Mouse (Mus musculus): ENCODE results near the gene Zfp592.
"Not testable (repeated sequence)": the region's sequence is repeated elsewhere in the genome, so short reads cannot be mapped to it uniquely, and the experiment has no call there.

Gene Zfp592

DNA sequence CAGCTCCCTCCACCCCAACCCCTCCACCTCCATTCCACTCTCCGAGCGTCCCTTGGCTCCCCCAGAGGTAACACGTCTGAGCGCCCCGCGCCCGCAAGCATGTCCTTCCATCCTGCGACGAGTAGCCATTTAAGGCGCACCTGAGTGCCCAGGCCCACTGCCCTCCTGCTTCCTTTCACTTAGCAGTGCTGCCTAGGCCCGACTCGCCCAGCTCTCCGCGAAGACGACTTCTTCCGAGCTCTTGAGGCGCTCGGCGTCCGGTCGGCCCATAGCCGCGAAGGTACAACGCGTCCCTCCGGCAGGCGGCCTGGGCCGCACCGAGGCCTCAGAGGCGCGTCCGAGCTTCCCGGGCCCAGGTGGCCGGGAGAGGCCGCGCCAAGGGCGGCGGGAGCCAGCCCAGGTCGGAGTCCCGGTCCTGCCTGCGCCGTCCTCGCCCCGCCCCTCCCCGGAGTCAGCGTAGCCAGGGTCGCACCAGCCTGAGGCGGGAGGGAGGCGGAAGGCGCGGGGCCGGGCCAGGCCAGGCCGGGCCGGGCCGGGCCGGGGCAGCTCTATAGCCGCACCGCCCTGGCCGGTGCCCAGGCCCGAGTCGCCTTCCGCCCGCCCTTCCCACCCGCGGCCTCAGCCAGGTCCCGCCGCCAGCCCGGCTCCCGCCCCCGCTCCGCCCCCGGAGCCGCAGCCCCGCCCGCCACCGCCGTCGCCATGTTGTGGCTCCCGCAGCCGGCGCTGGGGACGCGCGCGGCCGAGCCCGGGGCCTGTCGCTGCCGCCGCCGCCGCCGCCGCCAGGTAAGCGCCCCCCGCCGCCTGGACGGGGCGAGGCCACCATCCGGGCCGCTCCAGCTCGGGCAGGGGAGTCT lies at the start of gene Zfp592:
Gene Zfp592 (plus strand): TSS at position 702 of the 854 bp plus-strand sequence.
- DNase-seq (ENCODE audit: low read depth, low spot score): peak; percentile 32

DNA sequence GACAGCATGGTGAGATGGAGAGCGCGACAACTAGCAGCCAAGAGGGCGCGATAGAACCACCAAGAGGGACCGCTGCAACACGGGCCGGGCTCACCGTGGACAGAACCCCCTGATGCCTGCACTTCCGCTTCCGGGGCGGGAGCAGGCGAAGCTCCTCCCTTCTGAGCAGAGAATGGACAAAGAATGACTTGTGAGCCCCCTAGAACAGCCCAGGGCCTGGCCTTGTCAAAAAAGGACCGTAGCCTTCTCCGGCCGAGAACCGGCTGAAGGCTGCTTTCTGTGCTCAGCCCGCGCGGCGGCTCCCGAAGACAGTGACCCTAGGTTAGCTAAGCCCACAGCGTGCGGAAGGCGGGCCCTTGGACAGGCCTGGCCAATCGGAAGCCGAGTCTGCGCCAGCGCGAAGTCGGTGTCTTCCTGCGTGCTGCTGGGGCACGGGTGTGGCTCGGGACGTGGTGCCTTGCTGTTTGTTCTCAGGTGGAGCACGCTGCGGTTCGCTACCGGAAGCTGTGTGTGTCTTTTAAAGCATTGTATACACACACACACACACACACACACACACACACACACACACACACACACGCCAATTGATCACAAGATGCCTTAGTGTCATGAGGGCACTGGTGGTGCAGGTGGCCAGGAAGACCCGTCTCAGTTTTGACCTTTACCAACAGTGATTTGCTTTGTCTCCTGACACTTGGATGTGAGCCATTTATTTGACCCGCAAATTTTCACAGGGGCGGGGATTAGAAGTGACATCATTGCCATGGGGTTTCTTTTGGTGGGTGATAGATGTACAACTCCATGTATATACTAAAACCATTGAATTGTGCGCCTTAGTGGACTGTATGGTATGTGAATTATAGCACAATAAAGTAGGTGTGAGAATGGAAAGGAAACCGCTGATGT lies 45.8 kb upstream of the Zfp592 start, which contains the start of gene Sec11a:
Gene Sec11a (minus strand): TSS at position 336 of the 906 bp plus-strand sequence.
- DNase-seq (ENCODE audit: low read depth, low spot score): peak; percentile 86

DNA sequence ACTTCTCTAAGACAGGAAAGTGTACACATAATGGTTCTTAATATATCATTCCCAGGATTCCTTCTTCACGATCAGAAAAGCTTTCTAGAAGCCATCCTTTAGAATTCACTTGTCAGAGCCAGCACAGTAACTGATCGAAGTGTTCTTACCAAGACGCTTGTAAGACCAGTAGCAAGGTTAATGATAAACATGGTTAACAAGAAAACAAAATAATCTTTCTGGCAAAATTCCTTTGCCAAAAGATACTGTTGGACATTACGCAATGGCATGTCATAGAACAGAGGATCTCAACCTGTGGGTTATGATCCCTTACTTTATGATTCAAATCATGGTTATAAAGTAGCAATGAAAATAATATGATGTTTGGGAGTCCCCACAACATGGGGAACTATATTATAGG lies 42.0 kb upstream of the Zfp592 start:
- no peak for DNase-seq (ENCODE audit: low read depth, low spot score)

DNA sequence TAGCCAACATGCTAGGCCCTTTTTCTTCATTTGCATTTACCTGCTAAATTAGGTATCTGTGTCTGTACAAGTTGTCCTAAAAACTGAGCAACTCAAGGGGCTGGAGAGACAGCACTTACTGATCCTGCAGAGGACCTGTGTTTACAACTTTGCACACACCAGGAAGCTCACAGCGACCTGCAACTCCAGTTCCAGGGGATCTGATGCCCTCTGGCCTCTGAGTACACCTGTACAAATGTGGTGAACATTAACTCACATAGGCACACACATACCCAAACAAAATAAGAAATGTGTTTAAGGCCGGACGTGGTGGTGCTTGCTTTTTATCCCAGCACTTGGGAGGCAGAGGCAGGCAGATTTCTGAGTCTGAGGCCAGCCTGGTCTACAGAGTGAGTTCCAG lies 41.3 kb upstream of the Zfp592 start:
- no peak for DNase-seq (ENCODE audit: low read depth, low spot score)

DNA sequence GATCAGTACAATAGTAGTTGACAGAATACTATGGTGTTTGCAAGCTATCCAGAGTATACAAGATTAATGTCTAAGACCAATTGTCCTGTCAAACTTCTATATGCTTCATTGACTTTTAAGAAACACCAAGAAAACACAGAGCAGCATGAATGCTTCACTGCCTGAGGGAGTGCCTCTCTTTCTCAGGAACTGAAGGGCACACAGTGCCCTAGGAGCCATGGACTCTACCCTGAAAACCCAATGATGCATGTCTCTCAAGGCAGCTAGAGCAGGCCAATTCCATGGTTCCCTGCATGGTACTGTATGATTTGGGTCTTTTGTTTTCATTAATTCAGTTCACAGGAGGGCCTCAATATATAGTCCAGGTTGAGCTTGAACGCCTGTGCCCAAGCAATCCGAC lies 39.2 kb upstream of the Zfp592 start:
- DNase-seq (ENCODE audit: low read depth, low spot score): no peak

DNA sequence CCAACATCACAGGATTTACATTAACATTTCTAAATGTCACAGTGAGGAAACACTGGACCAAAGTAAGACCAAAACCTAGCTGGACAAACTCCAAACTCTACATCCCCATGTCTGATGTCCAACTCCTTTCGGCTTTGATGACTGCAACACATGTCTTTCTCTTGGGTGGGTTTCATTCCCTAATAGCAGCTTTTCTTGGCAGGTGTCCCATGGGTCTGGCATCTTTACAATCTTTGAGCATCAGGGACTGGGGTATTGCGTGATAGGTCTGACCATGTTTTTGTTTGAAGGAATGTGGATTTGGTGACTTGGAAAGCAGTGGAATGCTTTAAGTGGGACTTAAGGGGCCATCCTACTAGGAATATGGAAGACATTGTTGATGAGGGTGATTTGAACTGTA lies 36.6 kb upstream of the Zfp592 start:
- no peak for DNase-seq (ENCODE audit: low read depth, low spot score)

DNA sequence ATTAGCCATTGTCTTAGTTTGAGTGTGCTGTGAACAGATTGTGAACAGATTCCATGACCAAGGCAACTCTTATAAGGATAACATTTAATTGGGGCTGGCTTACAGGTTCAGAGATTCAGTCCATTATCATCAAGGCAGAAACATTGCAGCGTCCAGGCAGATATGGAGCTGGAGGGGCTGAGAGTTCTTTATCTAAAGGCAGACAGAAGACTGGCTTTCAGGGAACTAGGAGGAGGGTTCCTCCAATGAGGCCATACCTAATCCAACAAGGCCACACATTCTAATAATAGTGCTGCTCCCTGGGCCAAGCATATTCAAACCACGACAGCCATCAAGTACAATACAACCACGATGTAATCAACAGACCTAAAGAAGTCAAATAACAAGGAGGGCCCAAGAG lies 34.5 kb upstream of the Zfp592 start:
- DNase-seq (ENCODE audit: low read depth, low spot score): no peak

DNA sequence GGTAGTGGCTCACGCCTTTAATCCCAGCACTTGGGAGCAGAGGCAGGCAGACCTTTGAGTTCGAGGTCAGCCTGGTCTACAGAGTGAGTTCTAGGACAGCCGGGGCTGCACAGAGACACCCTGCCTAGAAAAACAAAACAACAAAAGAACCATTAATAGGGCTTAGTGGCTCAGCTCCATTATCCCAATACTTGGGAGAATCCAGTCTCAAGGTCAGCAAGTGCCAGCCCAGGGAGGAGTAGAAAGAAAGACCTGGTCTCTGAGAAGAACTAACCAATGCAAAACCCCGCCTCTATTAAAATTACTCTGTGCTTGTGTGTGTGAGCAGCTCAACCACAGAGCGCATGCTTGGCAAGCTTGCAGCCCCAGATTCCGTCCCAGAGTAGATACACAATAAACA lies 30.7 kb upstream of the Zfp592 start:
- DNase-seq (ENCODE audit: low read depth, low spot score): no peak

DNA sequence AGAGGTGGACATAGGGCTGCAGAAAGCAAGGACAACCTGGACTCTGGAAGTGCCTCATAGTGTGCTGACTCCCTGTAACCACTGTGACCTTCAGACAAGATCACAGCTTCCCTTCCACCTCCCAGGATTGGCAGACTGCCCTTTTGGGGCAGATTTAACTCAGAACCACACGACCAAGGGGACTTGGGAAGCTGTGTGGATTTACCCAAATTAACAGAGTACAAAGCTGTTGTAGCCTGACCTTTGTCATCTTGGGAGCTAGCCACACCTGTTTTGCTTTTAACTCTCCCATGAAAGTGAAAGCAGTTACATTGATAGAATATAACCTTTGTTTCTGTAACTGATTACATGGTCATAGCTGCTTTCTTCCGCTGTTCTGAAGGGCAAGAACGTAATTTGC lies 22.6 kb upstream of the Zfp592 start:
- no peak for DNase-seq (ENCODE audit: low read depth, low spot score)

DNA sequence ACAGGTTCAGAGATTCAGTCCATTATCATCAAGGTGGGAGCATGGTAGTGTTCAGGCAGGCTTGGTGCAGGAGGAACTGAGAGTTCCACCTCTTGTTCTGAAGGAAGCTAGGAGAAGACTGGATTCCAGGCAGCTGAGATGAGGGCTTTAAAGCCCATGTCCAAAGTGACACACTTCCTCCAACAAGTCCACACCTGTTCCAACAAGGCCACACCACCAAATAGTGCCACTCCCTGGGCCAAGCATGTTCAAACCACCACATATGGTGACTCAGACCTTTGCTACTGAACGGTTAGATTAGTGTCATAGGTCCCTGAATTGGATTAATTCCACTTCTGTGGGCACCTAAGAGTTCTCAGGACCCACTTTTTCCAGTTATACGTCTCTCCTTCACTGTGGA lies 22.1 kb upstream of the Zfp592 start:
- no peak for DNase-seq (ENCODE audit: low read depth, low spot score)

DNA sequence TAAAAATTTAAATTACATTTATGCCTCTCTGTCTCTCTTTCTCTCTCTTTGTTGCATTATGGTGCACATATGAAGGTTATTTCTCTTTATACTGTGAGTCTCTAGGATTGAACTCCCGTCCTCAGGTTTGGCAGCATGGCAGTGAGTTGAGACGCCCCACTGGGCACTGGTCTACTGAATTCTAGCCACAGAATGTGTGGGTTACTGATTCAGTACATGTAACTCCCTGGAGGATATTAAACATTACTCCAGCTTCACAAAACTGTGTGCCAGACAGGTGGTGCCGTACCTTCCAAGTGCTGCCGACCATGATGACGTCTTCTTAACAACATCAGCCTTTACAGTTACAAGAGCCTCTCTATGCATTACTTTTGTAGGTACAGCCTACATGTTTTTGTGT lies 21.4 kb upstream of the Zfp592 start:
- no peak for DNase-seq (ENCODE audit: low read depth, low spot score)

DNA sequence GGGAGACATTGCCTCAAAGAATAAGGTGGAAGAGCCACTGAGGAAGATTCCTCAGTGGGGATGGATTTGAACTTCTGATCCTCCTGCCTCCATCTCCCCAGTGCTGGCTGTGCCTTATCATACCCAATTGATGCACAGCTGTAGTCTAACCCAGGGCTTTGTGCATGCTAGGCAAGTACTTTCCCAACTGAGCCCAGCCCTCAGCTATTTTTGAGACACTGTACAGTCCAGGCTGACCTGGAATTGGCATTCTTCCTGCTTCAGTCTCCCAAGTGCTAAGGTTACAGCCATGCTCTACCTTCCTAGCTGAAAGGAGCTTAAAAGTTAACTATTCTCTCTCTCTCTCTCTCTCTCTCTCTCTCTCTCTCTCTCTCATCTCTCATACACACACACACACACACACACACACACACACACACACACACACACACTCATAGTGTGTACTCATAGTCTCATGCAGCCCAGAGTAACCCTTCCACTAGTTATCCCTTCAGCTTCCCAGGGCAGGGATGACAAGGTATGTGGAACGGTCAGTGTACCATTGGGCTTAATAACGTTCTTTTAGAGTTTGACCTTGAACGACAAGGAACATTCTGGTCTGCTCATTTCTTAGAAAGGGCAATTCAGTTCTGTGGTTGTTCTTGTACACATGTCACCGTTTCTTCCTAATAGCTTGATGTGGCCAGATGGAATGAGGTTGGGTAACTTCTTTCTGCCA lies 20.4 kb upstream of the Zfp592 start:
- not testable (repeated sequence) for DNase-seq (ENCODE audit: low read depth, low spot score)

DNA sequence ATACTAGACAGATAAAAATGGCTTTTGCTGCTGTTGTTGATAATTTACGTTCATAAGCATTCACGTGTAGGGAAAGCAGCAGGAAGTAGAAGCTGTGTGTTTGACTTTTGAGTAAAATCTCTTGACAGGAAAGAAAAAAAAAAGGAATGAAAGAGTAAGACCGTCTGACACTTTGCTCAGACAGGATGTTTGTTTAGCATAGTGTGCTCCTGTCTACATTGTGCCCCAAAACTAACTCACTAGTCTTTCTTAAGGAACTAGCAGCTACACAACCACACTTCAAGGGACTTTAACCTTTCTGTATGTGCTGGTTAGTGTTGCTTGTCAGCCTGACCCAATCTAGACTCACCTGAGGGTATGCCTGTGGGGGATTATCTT lies 19.9 kb upstream of the Zfp592 start:
- not testable (repeated sequence) for DNase-seq (ENCODE audit: low read depth, low spot score)

DNA sequence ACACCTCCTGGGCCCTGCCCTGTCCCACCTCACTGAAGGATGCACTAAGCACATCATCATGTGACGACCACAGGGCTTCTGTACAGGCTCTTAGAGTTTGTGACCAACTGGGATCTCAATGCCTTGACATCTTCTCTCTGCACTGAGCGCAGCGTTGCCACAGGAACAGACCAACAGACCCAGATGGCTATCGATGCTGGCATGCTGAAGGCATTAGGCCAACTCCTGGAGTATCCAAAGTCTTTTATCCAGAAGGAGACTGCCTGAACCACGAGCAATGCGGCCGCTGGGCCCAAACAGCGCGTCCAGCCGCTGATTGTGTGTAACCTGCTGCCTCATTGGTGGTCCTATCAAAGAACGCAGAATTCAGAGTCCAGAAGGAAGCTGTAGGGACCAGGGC lies 12.9 kb upstream of the Zfp592 start:
- DNase-seq (ENCODE audit: low read depth, low spot score): no peak

DNA sequence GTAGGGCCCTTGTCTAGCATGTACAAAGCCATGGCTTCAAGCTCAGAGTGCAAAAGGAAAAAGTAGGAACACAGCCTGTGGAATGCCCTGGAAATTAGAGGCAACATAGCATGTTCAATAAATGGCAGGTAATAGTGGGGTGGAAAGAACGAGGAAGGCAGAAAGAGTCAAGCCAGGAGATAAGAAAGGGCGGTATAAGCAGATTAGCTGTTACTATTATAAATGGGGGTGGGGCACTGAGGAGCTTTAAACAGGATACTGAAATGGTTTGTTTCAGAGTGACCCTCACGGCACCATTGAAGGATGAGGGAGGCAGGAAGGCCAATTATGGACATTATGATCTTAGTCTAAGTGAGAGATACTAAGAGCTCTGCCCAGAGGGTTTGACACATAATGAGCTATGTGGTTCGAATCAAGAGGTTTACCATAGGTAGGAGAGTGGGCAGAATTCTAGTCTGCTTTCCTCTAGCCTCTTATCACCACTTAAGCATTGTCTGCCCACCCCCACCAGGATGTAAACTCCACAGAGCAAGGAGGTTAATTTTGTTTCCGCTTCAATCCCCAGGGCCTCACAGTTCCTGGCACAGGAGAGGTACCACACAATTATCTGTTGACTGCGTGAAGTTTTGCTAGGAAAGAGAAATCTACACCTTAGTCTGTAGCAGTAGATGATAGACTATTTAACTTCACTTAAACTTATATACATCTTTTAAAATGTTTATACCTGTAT lies 6.9 kb upstream of the Zfp592 start:
- DNase-seq (ENCODE audit: low read depth, low spot score): no peak

DNA sequence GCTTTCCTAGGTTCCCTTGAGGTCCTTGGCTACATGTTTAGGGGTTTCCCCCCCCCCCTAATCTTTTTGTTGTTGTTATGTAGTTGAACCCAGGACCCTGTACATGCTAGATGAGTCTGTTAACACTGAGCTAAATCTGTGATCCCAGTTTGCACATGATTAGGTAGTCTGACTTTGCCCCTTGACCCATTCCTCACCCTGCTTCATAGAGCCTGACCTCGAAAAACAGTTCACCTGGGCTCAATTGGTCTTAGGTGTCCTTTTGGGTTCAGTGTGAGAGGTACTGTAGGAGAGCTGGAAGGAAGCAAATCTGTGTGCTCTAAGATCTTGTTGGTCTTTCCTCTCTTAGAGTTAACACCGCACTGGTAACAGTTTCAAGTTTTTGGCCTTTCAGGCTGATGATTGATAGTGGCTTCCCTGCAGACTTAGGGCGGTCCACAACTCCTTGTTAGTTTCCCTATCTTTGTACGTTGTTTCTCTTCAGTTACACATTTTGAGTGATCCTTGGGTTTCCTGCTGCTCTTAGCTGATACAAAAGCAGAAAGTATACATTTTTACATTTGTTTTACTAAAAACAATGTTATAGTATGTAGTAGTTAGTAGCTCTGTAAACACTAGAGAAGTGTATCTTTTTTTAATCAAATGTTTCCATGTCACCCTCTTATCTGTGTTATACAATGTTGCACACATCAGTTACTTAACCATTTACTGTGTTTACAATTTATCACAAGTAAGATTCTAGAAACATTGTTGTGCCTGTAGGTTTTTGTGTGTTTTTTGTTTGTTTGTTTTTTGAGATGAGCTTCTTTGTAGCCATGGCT lies 5.5 kb upstream of the Zfp592 start:
- no peak for DNase-seq (ENCODE audit: low read depth, low spot score)

DNA sequence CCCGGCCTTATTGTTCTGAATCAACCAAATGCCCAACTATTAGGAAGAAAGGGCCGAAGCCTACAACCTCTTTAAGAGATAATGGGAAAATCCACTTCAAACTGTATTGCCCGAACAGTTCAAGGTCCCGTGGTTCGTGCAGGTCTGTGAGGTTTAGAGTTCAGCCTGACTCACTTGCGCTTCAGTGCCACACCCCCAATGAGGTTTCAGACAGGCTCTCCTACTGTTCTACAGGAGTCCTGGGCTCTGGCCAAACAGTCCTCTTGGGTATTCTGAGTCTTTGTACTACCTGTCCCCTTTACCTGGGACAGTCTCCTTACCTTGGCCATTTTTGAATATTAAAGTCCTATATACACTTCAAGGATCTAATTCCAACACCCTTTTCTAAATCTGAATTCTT lies 3.2 kb upstream of the Zfp592 start:
- no peak for DNase-seq (ENCODE audit: low read depth, low spot score)

DNA sequence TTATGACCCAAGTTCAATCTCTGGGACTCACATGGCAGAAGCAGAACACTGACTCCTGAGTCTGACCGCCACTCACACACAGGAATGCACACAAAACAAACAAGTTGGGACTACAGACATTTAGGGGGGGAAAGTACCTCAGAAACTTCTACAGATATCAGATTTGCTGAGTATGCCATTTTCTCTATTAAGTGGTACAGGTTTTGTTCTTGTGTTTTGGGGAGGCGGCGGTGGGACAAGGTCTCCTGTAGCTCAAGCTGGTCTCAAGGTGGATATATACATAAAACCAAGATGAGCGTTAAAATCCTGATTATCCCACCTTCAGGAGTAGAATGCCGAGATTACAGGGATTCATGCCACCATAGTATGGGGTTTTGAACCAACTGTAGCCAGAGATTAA lies 1.9 kb upstream of the Zfp592 start:
- no peak for DNase-seq (ENCODE audit: low read depth, low spot score)

DNA sequence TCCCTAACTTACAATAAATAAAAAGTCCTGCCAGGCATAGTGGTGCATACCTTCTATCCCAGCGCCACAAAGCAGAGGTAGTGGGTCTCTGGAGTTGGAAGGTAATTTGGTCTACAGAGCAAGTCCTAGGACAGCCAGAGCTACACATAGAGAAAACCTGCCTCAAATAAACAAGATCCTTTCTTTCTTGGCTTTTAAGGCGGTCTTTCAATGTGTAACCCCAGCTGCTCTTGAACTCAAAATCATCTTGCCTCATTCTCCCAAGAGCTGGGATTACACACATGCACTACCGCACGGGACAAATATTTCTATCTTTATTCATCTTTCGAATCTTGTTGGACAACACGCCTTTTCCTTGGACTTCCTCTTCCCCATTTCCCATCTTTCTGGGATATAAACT lies 1.4 kb upstream of the Zfp592 start:
- no peak for DNase-seq (ENCODE audit: low read depth, low spot score)

DNA sequence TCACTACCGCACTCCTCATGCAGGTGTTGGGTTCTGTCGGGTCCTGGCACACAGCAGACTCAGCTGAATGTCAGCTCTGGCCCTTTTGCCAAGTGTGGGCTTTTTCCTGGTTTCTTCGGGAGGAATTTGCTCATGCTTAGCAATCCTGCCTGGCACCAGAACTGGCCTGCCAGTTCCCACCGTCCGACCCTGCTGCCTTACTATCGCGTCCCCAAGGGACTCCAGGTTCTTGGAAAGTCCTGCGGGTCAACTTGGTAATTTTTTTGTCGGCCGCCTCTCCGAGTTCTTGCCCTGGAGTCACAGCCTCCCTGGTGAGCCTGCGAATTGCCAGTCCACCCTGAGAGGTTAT lies 876 bp upstream of the Zfp592 start:
- DNase-seq (ENCODE audit: low read depth, low spot score): no peak

Data from brain, embryonic 18.5 days (tissue).